Mouse (Mus musculus): ENCODE data around the gene Pcbp1. TPM values are rescaled to one million over a fixed set of nuclear protein-coding genes. Genes with fewer than 3 reads are reported as not detected.
"Not testable (repeated sequence)": the region's sequence is repeated elsewhere in the genome, so short reads cannot be mapped to it uniquely, and the experiment has no call there.

Pcbp1 gene
- 100 to 1,000 TPM; 179 to 184 TPM for total RNA-seq (2021)
- long read RNA-seq, experiment 1, transcript Pcbp1-201 (1 exons, 1,830 nt): major isoform, 128 of 128 reads
- long read RNA-seq, experiment 1, partial matches to known transcripts: 0 of 128 reads
- long read RNA-seq, experiment 1, other reads (novel, unspliced or antisense): 0 of 128 reads
- long read RNA-seq, experiment 2, transcript Pcbp1-201 (1 exons, 1,830 nt): major isoform, 187 of 187 reads
- long read RNA-seq, experiment 2, partial matches to known transcripts: 0 of 187 reads
- long read RNA-seq, experiment 2, other reads (novel, unspliced or antisense): 0 of 187 reads

GRCm38 (mm10) chr6:86526032-86526960 lies at the start of gene Pcbp1:
TSS of gene Pcbp1 (minus strand) at chr6:86526321.
- no peak for TF ChIP-seq CTCF (conservative IDR thresholded peaks at IDR 0.05)
- peak within 1 kb of the TSS; percentile 100 for H3K27ac ChIP-seq
- DNase-seq (ENCODE audit: low spot score in 2 of 2): peak; percentile 94 to 98
- H3K4me3 ChIP-seq: peak within 1 kb of the TSS; percentile 98

GRCm38 (mm10) chr6:86574495-86574894 lies 48.4 kb upstream of the Pcbp1 start:
- Histone ChIP-seq H3K27ac (no peak overlapping the region), H3K4me3 (no peak overlapping the region)
- DNase-seq (ENCODE audit: low spot score in 2 of 2): no peak
- TF ChIP-seq CTCF (conservative IDR thresholded peaks at IDR 0.05): no peak

- no peak for TF ChIP-seq CTCF (conservative IDR thresholded peaks at IDR 0.05)
- no peak overlapping the region for H3K27ac ChIP-seq
- DNase-seq (ENCODE audit: low spot score in 2 of 2): no peak
- H3K4me3 ChIP-seq: no peak overlapping the region
These were observed 44.7 kb upstream of the Pcbp1 start for GRCm38 (mm10) chr6:86570830-86571229.

GRCm38 (mm10) chr6:86569461-86569820 lies 43.3 kb upstream of the Pcbp1 start:
- Histone ChIP-seq H3K4me3 (no peak overlapping the region), H3K27ac (0 out of 2 replicates have a peak overlapping the region, but pooled peaks have one; percentile 0)
- no peak for DNase-seq (ENCODE audit: low spot score in 2 of 2)
- no peak for TF ChIP-seq CTCF (conservative IDR thresholded peaks at IDR 0.05)

GRCm38 (mm10) chr6:86568816-86569460 lies 42.8 kb upstream of the Pcbp1 start:
- Histone ChIP-seq H3K4me3 (no peak overlapping the region), H3K27ac (0 out of 2 replicates have a peak overlapping the region, but pooled peaks have one; percentile 0)
- TF ChIP-seq CTCF (conservative IDR thresholded peaks at IDR 0.05): no peak
- no peak for DNase-seq (ENCODE audit: low spot score in 2 of 2)

- H3K27ac ChIP-seq: no peak overlapping the region
- TF ChIP-seq CTCF (conservative IDR thresholded peaks at IDR 0.05): no peak
- H3K4me3 ChIP-seq: no peak overlapping the region
- DNase-seq (ENCODE audit: low spot score in 2 of 2): no peak
These were observed 39.7 kb upstream of the Pcbp1 start for GRCm38 (mm10) chr6:86565782-86566181.

GRCm38 (mm10) chr6:86557182-86557581 lies 31.1 kb upstream of the Pcbp1 start:
- not testable (repeated sequence) for H3K4me3 ChIP-seq; H3K27ac ChIP-seq; DNase-seq (ENCODE audit: low spot score in 2 of 2)
- peak; percentile 59 for TF ChIP-seq CTCF (conservative IDR thresholded peaks at IDR 0.05)

GRCm38 (mm10) chr6:86556345-86557058 lies 30.4 kb upstream of the Pcbp1 start:
- Histone ChIP-seq H3K4me3 (no peak overlapping the region), H3K27ac (no peak overlapping the region)
- no peak for TF ChIP-seq CTCF (conservative IDR thresholded peaks at IDR 0.05)
- DNase-seq (ENCODE audit: low spot score in 2 of 2): no peak

GRCm38 (mm10) chr6:86550587-86550986 lies 24.5 kb upstream of the Pcbp1 start:
- TF ChIP-seq CTCF (conservative IDR thresholded peaks at IDR 0.05): no peak
- H3K4me3 ChIP-seq: no peak overlapping the region
- DNase-seq (ENCODE audit: low spot score in 2 of 2): no peak
- H3K27ac ChIP-seq: peak overlapping the region; percentile 39; the same call in 1 of the 2 replicates

- Histone ChIP-seq H3K27ac (no peak overlapping the region), H3K4me3 (no peak overlapping the region)
- no peak for DNase-seq (ENCODE audit: low spot score in 2 of 2)
- no peak for TF ChIP-seq CTCF (conservative IDR thresholded peaks at IDR 0.05)
These were observed 21.8 kb upstream of the Pcbp1 start for GRCm38 (mm10) chr6:86547880-86548367.

- no peak overlapping the region for H3K4me3 ChIP-seq
- no peak overlapping the region for H3K27ac ChIP-seq
- DNase-seq (ENCODE audit: low spot score in 2 of 2): no peak
- peak; percentile 19; the same call in 1 of the 2 replicates for TF ChIP-seq CTCF (conservative IDR thresholded peaks at IDR 0.05)
These were observed 21.2 kb upstream of the Pcbp1 start for GRCm38 (mm10) chr6:86547228-86547755.

- no peak for DNase-seq (ENCODE audit: low spot score in 2 of 2)
- H3K4me3 ChIP-seq: no peak overlapping the region
- no peak overlapping the region for H3K27ac ChIP-seq
- peak; percentile 92 for TF ChIP-seq CTCF (conservative IDR thresholded peaks at IDR 0.05)
These were observed 19.1 kb upstream of the Pcbp1 start for GRCm38 (mm10) chr6:86545236-86545635.

Measured in layer of hippocampus, adult 2 months (tissue).